Mouse (Mus musculus): ENCODE measurements around the gene Bst1. TPM values are rescaled to one million over a fixed set of nuclear protein-coding genes. Genes with fewer than 3 reads are reported as not detected.

Bst1 gene
- polyA plus RNA-seq, 1 experiment, result 3.3 TPM

- DNase-seq (ENCODE audit: low spot score), result no peak
Measured at GRCm38 (mm10) chr5:43855769-43856168, 37.1 kb downstream of the Bst1 start.

- no peak for DNase-seq (ENCODE audit: low spot score)
Measured at GRCm38 (mm10) chr5:43859663-43860062, 41.0 kb downstream of the Bst1 start.

GRCm38 (mm10) chr5:43860096-43860495 lies 41.4 kb downstream of the Bst1 start:
- DNase-seq (ENCODE audit: low spot score), result no peak

GRCm38 (mm10) chr5:43860670-43861431 lies 42.2 kb downstream of the Bst1 start:
- DNase-seq (ENCODE audit: low spot score), result no peak

- no peak for DNase-seq (ENCODE audit: low spot score)
Measured at GRCm38 (mm10) chr5:43863642-43864041, 45.0 kb downstream of the Bst1 start.

GRCm38 (mm10) chr5:43865316-43865715 lies 46.6 kb downstream of the Bst1 start:
- DNase-seq (ENCODE audit: low spot score), result no peak

GRCm38 (mm10) chr5:43868253-43868652 lies 49.6 kb downstream of the Bst1 start, which contains the start of gene Cd38:
Gene Cd38 (plus strand): TSS chr5:43868553.
- no peak for DNase-seq (ENCODE audit: low spot score)

GRCm38 (mm10) chr5:43868711-43869600 lies 50.3 kb downstream of the Bst1 start:
- peak; percentile 25 for DNase-seq (ENCODE audit: low spot score)

- DNase-seq (ENCODE audit: low spot score), result no peak
Measured at GRCm38 (mm10) chr5:43871845-43872244, 53.2 kb downstream of the Bst1 start.

GRCm38 (mm10) chr5:43872652-43873051 lies 54.0 kb downstream of the Bst1 start:
- DNase-seq (ENCODE audit: low spot score), result no peak

GRCm38 (mm10) chr5:43882034-43882433 lies 63.3 kb downstream of the Bst1 start:
- no peak for DNase-seq (ENCODE audit: low spot score)

GRCm38 (mm10) chr5:43885060-43885820 lies 66.6 kb downstream of the Bst1 start:
- DNase-seq (ENCODE audit: low spot score), result no peak

- no peak for DNase-seq (ENCODE audit: low spot score)
Measured at GRCm38 (mm10) chr5:43892386-43892785, 73.7 kb downstream of the Bst1 start.

Other genes starting within 250 kb of the Bst1 start
- gene Cc2d2a, start 156.5 kb upstream of the Bst1 start, polyA plus RNA-seq (2012; rRNA removed), result 15.4 and 16.0 TPM in 2 replicates
- 45.2 and 48.5 TPM in 2 replicates for gene Fbxl5, start 2.8 kb downstream of the Bst1 start, polyA plus RNA-seq (2012; rRNA removed)
- 9.9 and 10.2 TPM in 2 replicates for gene Cd38, start 49.7 kb downstream of the Bst1 start, polyA plus RNA-seq (2012; rRNA removed)
- 0.49 and 0.80 TPM in 2 replicates for gene Gm7879, start 94.3 kb downstream of the Bst1 start, polyA plus RNA-seq (2012; rRNA removed)
- not detected in 2 replicates for gene Fgfbp1, start 162.9 kb downstream of the Bst1 start, polyA plus RNA-seq (2012; rRNA removed)

Data from urinary bladder, adult 2 months (tissue).